Mouse (Mus musculus) liver, embryonic 13.5 days (tissue): ENCODE measurements around the gene Six2. TPM values are rescaled to one million over a fixed set of nuclear protein-coding genes. Genes with fewer than 3 reads are reported as not detected.
A peak's percentile ranks its signal among the peaks of the same experiment; 100 is the strongest.

Experiments
- ATAC-seq: fragments of 200-750 bp; cut with Nextera tagmentation; 2 replicates; pipeline ENCODE4 v1.8.0; 2017; ENCODE audit warnings: low read depth, mild to moderate bottlenecking, moderate number of reproducible peaks, moderate library complexity
- DNase-seq: peaks from one replicate; pipeline ENCODE4 v3.0.0; 2022
- H3K27ac ChIP-seq: fragments of 300-500 bp; sonication (generic); 2 replicates; pipeline ENCODE4 v1.5.1; 2015; ENCODE audit warnings: moderate library complexity, mild to moderate bottlenecking, inconsistent platforms
- H3K27me3 ChIP-seq: fragments of 300-500 bp; sonication (generic); 2 replicates; pipeline ENCODE4 v1.6.1; 2015; ENCODE audit warnings: mild to moderate bottlenecking, inconsistent platforms
- H3K36me3 ChIP-seq: fragments of 300-500 bp; sonication (generic); 2 replicates; pipeline ENCODE4 v1.6.1; 2015; ENCODE audit warnings: mild to moderate bottlenecking, inconsistent platforms
- H3K4me1 ChIP-seq: fragments of 300-500 bp; sonication (generic); replicated peaks from 2 replicates; pipeline ENCODE4 v1.6.1; 2015; ENCODE audit warnings: inconsistent platforms
- H3K4me2 ChIP-seq: fragments of 300-500 bp; sonication (generic); 2 replicates; pipeline ENCODE4 v1.6.1; 2015; ENCODE audit warnings: inconsistent platforms, mild to moderate bottlenecking, moderate library complexity
- H3K4me3 ChIP-seq: fragments of 300-500 bp; sonication (generic); replicated peaks from 2 replicates; pipeline ENCODE4 v1.5.1; 2015; ENCODE audit warnings: mild to moderate bottlenecking, inconsistent platforms
- H3K9ac ChIP-seq: fragments of 300-500 bp; sonication (generic); 2 replicates; pipeline ENCODE4 v1.6.1; 2015; ENCODE audit warnings: mild to moderate bottlenecking, inconsistent platforms
- H3K9me3 ChIP-seq: fragments of 300-500 bp; sonication (generic); replicated peaks from 2 replicates; pipeline ENCODE4 v1.6.1; 2016; ENCODE audit warnings: inconsistent platforms
- WGBS: fragments of 180-500 bp; shearing (Covaris S2); methylation state at CpG from one replicate; pipeline ENCODE4 v1.1.7; 2015; ENCODE audit not compliant: insufficient replicate concordance; 5-methylcytosine and 5-hydroxymethylcytosine counted together
- polyA plus RNA-seq: library from polyadenylated mRNA; unstranded; fragments of >200 nt; fragmentation: Nextera tagmentation; extraction: Ambion mirVana; gene quantifications from 2 replicates; pipeline ENCODE4 v1.2.1, GENCODE M21; 2015

The Six2 gene
- polyA plus RNA-seq, 1 experiment from 2014 or later, result not detected

DNA sequence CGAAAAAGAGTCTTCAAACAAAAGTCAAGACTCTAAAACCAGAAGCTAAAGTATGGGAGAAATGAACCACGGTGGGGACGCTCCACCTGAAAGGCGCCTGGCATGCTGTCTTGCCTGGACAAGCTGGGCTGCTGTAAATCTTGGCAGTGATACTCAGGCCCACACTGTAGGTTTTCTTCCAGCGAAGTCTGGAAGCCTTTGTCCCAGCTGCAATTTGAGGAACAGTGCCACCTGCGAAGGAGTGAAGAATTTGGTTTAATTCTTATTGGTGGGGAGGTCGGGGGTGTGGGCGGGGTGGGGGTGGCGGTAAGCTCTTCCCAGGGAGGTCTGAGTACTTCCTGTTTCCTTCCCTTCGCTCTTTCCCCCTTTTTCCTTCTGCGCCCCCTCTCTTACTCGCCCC lies 42.8 kb downstream of the Six2 start:
- ATAC-seq, result no peak
- Histone ChIP-seq H3K27me3 (peaks cover 64% of the 10 kb centered on the region), H3K9me3 (no peaks in the 10 kb centered on the region), H3K9ac (no peak overlapping the region), H3K36me3 (no peaks in the 10 kb centered on the region), H3K4me2 (peak overlapping the region; percentile 14; the same call in 1 of the 2 replicates), H3K27ac (no peak overlapping the region), H3K4me3 (no peak overlapping the region), H3K4me1 (no peaks in the 10 kb centered on the region)
- WGBS, result 9% methylated on average over 9 of the region's 12 CpGs
- DNase-seq, result no peak

GRCm38 (mm10) chr17:85637876-85638275 lies 50.2 kb downstream of the Six2 start:
- no peak for ATAC-seq
- DNase-seq, result no peak
- Histone ChIP-seq H3K4me1 (no peaks in the 10 kb centered on the region), H3K27ac (no peak overlapping the region), H3K27me3 (peaks cover 51% of the 10 kb centered on the region), H3K4me2 (no peak overlapping the region), H3K9me3 (no peaks in the 10 kb centered on the region), H3K4me3 (no peak overlapping the region), H3K36me3 (no peaks in the 10 kb centered on the region), H3K9ac (no peak overlapping the region)
- 56% methylated on average over 5 of the region's 6 CpGs for WGBS

Other genes with a start within 250 kb of the Six2 start
- gene Six3, start 74.7 kb downstream of the Six2 start, polyA plus RNA-seq, result not detected in 2 replicates